10 mouse cellular contexts compared by ENCODE assay signal in the genomic region with DNA sequence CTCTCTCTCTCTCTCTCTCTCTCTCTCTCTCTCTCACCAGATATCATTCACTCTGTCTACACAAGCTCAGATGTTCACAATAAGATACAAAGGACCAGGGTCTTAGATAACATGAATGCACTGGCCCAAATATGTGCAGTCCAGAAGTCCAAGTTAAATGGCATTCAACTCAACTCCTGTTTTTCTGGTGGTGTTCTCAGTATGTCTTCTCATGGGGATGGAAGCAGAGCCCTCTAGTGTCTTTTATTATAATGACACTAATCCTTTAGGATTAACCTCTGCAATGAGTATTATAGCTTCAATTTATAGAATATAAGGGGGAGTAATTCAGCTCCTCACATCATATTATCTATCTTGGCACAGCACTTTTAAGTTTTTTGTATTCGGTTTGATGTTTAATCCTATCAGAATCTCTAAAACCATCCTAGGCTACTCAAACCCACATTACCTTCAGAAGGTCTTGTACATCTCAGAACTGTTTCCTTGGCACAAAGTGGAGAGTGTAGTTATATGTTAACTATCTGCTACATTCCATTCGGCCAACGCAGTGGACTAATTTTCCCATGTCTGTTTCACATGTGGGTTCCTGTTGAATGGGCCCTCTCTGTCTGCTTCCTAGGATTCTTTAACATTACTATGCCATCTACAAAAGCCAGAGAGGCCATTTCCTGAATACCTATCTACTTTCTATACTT.
A peak's percentile ranks its signal among the peaks of the same experiment; 100 is the strongest.
DNase-seq lines count a peak whose midpoint lies in the region; ATAC-seq and TF ChIP-seq lines count a peak whose summit lies in the region.
"Had no signal": no experiment of that assay in that cellular context is flagged by ENCODE, and none has a peak within 500 bp of the region (broad histone marks: within the 10 kb centered on the region; RNA-seq: fewer than 3 reads in every experiment).

No protein-coding gene starts in this region.

- no peak for DNase-seq in neural tube, embryonic 10.5 days (ENCODE audit: extremely low spot score, low spot score)
- no peak for DNase-seq in right cerebral cortex, postnatal 4 days
- DNase-seq in spleen, adult 12 weeks (ENCODE audit: low spot score) = no peak
- no peak for DNase-seq in adrenal gland, adult 2 months
- DNase-seq: liver, embryonic 13.5 days; thymus, adult 2 months had no signal

- 49% methylated on average over 3 of the region's 3 CpGs for WGBS in intestine, postnatal 0 days
- WGBS in intestine, embryonic 16.5 days = 62% methylated on average over 3 of the region's 3 CpGs
- 73% methylated on average over 3 of the region's 3 CpGs for WGBS in neural tube, embryonic 14.5 days

- no peak overlapping the region for H3K4me3 ChIP-seq in intestine, postnatal 0 days (ENCODE audit: low read depth, low read length)
- H3K4me3 ChIP-seq in intestine, embryonic 16.5 days (ENCODE audit: low read length) = no peak overlapping the region
- H3K4me3 ChIP-seq in neural tube, embryonic 14.5 days (ENCODE audit: low read depth, low read length) = no peak overlapping the region
- no peak overlapping the region for H3K4me3 ChIP-seq in embryonic fibroblast, embryonic 13.5 days (ENCODE audit: insufficient read depth, low read length)
- H3K4me3 ChIP-seq: liver, embryonic 13.5 days had no signal

- H3K4me1 ChIP-seq in intestine, postnatal 0 days (replicated peaks; ENCODE audit: control insufficient read depth, insufficient read depth, low read length) = no peaks in the 10 kb centered on the region
- H3K4me1 ChIP-seq in intestine, embryonic 16.5 days (ENCODE audit: control insufficient read depth, insufficient read depth, low read length) = no peaks in the 10 kb centered on the region
- no peaks in the 10 kb centered on the region for H3K4me1 ChIP-seq in neural tube, embryonic 14.5 days (ENCODE audit: control insufficient read depth, insufficient read depth, low read length)
- peaks cover 7% of the 10 kb centered on the region for H3K4me1 ChIP-seq in embryonic fibroblast, embryonic 13.5 days (ENCODE audit: control insufficient read depth, insufficient read depth, low read length)
- H3K4me1 ChIP-seq: liver, embryonic 13.5 days had no signal

- H3K9me3 ChIP-seq in intestine, postnatal 0 days (ENCODE audit: control insufficient read depth) = no peaks in the 10 kb centered on the region
- no peaks in the 10 kb centered on the region for H3K9me3 ChIP-seq in intestine, embryonic 16.5 days (ENCODE audit: control insufficient read depth, low read length)
- no peaks in the 10 kb centered on the region for H3K9me3 ChIP-seq in neural tube, embryonic 14.5 days (ENCODE audit: control insufficient read depth, low read length)
- H3K9me3 ChIP-seq: liver, embryonic 13.5 days had no signal

- H3K9ac ChIP-seq in intestine, postnatal 0 days (ENCODE audit: low read depth, low read length) = no peak overlapping the region
- no peak overlapping the region for H3K9ac ChIP-seq in intestine, embryonic 16.5 days (ENCODE audit: low read depth, low read length)
- no peak overlapping the region for H3K9ac ChIP-seq in neural tube, embryonic 14.5 days (replicated peaks; ENCODE audit: low read depth, low read length)
- H3K9ac ChIP-seq: liver, embryonic 13.5 days had no signal

- peak; percentile 63 for TF ChIP-seq CTCF in intestine, postnatal 0 days (IDR thresholded peaks at IDR 0.05; ENCODE audit: low read depth)
- no peak for TF ChIP-seq CTCF in embryonic fibroblast, embryonic 13.5 days (IDR thresholded peaks at IDR 0.05; ENCODE audit: borderline replicate concordance, insufficient read depth, low read length)

- H3K36me3 ChIP-seq in intestine, postnatal 0 days (ENCODE audit: control insufficient read depth, insufficient read depth) = no peaks in the 10 kb centered on the region
- no peaks in the 10 kb centered on the region for H3K36me3 ChIP-seq in intestine, embryonic 16.5 days (ENCODE audit: control insufficient read depth, insufficient read depth, low read length)
- no peaks in the 10 kb centered on the region for H3K36me3 ChIP-seq in neural tube, embryonic 14.5 days (ENCODE audit: control insufficient read depth, insufficient read depth, low read length)
- H3K36me3 ChIP-seq: liver, embryonic 13.5 days had no signal

- no peak for ATAC-seq in intestine, postnatal 0 days
- no peak for ATAC-seq in intestine, embryonic 16.5 days
- ATAC-seq in neural tube, embryonic 14.5 days (ENCODE audit: low read depth) = peak; percentile 63; the same call in 1 of the 2 replicates

- H3K27me3 ChIP-seq in intestine, postnatal 0 days (replicated peaks; ENCODE audit: control insufficient read depth, insufficient read depth, low read length) = no peaks in the 10 kb centered on the region
- H3K27me3 ChIP-seq in intestine, embryonic 16.5 days (replicated peaks; ENCODE audit: control insufficient read depth, insufficient read depth, low read length) = no peaks in the 10 kb centered on the region
- H3K27me3 ChIP-seq in neural tube, embryonic 14.5 days (ENCODE audit: control insufficient read depth, insufficient read depth, low read length) = no peaks in the 10 kb centered on the region
- H3K27me3 ChIP-seq: liver, embryonic 13.5 days had no signal

- no peak for TF ChIP-seq POLR2A in embryonic fibroblast, embryonic 13.5 days (IDR thresholded peaks at IDR 0.05; ENCODE audit: low read depth, low read length)

- no peak overlapping the region for H3K4me2 ChIP-seq in intestine, postnatal 0 days (replicated peaks; ENCODE audit: low read depth)
- H3K4me2 ChIP-seq in intestine, embryonic 16.5 days (ENCODE audit: low read depth, low read length) = no peak overlapping the region
- no peak overlapping the region for H3K4me2 ChIP-seq in neural tube, embryonic 14.5 days (ENCODE audit: low read depth, low read length)
- H3K4me2 ChIP-seq: liver, embryonic 13.5 days had no signal

- no peak overlapping the region for H3K27ac ChIP-seq in intestine, postnatal 0 days (ENCODE audit: low read depth, low read length)
- no peak overlapping the region for H3K27ac ChIP-seq in intestine, embryonic 16.5 days (ENCODE audit: low read length)
- H3K27ac ChIP-seq in neural tube, embryonic 14.5 days (ENCODE audit: low read depth, low read length) = no peak overlapping the region
- H3K27ac ChIP-seq in embryonic fibroblast, embryonic 13.5 days (ENCODE audit: insufficient read depth, low read length) = peak overlapping the region; percentile 59
- H3K27ac ChIP-seq: liver, embryonic 13.5 days had no signal
